Mouse (Mus musculus) midbrain, embryonic 13.5 days (tissue): ENCODE data around the gene Gm21394. TPM values are rescaled to one million over a fixed set of nuclear protein-coding genes. Genes with fewer than 3 reads are reported as not detected.
"Not testable (repeated sequence)": the region's sequence is repeated elsewhere in the genome, so short reads cannot be mapped to it uniquely, and the experiment has no call there.

ENCODE experiments used
- ATAC-seq: fragments of 200-750 bp; cut with Nextera tagmentation; 2 replicates; pipeline ENCODE4 v1.8.0; 2017; ENCODE audit warnings: mild to moderate bottlenecking, moderate TSS enrichment, moderate library complexity
- H3K27ac ChIP-seq: fragments of 300-500 bp; sonication (generic); 2 replicates; pipeline ENCODE4 v1.5.1; 2015; ENCODE audit warnings: inconsistent platforms, mild to moderate bottlenecking, moderate library complexity
- H3K27me3 ChIP-seq: fragments of 300-500 bp; sonication (generic); 2 replicates; pipeline ENCODE4 v1.6.1; 2015; ENCODE audit warnings: mild to moderate bottlenecking, inconsistent platforms
- H3K36me3 ChIP-seq: fragments of 300-500 bp; sonication (generic); 2 replicates; pipeline ENCODE4 v1.6.1; 2015; ENCODE audit warnings: mild to moderate bottlenecking, inconsistent platforms
- H3K4me1 ChIP-seq: fragments of 300-500 bp; sonication (generic); replicated peaks from 2 replicates; pipeline ENCODE4 v1.6.1; 2015; ENCODE audit warnings: inconsistent platforms
- H3K4me2 ChIP-seq: fragments of 300-500 bp; sonication (generic); replicated peaks from 2 replicates; pipeline ENCODE4 v1.6.1; 2015; ENCODE audit warnings: moderate library complexity, mild to moderate bottlenecking, inconsistent platforms
- H3K4me3 ChIP-seq: fragments of 300-500 bp; sonication (generic); replicated peaks from 2 replicates; pipeline ENCODE4 v1.5.1; 2015; ENCODE audit warnings: mild to moderate bottlenecking, inconsistent platforms
- H3K9ac ChIP-seq: fragments of 300-500 bp; sonication (generic); replicated peaks from 2 replicates; pipeline ENCODE4 v1.6.1; 2015; ENCODE audit warnings: mild to moderate bottlenecking, inconsistent platforms
- H3K9me3 ChIP-seq: fragments of 300-500 bp; sonication (generic); 2 replicates; pipeline ENCODE4 v1.6.1; 2016; ENCODE audit warnings: mild to moderate bottlenecking, inconsistent platforms
- WGBS: fragments of 180-500 bp; shearing (Covaris S2); methylation state at CpG from one replicate; pipeline ENCODE4 v1.1.7; 2015; 5-methylcytosine and 5-hydroxymethylcytosine counted together
- polyA plus RNA-seq: library from polyadenylated mRNA; unstranded; fragments of >200 nt; fragmentation: Nextera tagmentation; extraction: Ambion mirVana; gene quantifications from 2 replicates; pipeline ENCODE4 v1.2.1, GENCODE M21; 2015

The Gm21394 gene
- polyA plus RNA-seq, result not detected in 2 replicates

DNA sequence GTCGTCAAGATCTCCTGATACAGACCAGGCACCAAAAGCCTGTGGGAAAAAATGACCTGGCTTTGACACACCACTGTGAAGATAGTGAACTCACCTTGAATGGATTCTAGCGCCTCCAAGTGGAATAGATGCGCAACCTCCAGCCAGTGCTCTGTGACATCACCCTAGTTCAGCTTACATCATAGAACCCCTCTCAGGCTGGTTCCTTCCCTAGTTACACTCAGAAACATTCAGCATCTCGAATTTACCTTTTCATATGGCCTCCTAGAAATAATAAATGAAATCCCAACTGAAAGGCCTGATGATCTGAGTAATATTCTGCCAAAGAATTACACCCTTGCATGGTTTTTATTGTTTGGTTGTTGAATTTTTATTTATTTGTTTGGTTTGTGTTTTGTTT, at the start of gene Gm21394:
Gene Gm21394 (minus strand): TSS at position 101 of the 400 bp plus-strand sequence.
- ATAC-seq, H3K4me2 ChIP-seq, H3K36me3 ChIP-seq, H3K27ac ChIP-seq, H3K9ac ChIP-seq, H3K4me3 ChIP-seq, H3K9me3 ChIP-seq, H3K4me1 ChIP-seq, H3K27me3 ChIP-seq: not testable (repeated sequence)
- no CpG with 5 or more reads among the region's 4 CpGs for WGBS

Other genes with a start within 250 kb of the Gm21394 start
- not detected in 2 replicates for gene Gm21409, start 181.8 kb upstream of the Gm21394 start, polyA plus RNA-seq